Mouse (Mus musculus): ENCODE measurements at regions not wholly inside any gene's neighbourhood (a gene's known extent, or its start where the extent isn't known, plus 50 kb on each side); places are given as distances from the start of the nearest gene placed in this dataset.

DNA sequence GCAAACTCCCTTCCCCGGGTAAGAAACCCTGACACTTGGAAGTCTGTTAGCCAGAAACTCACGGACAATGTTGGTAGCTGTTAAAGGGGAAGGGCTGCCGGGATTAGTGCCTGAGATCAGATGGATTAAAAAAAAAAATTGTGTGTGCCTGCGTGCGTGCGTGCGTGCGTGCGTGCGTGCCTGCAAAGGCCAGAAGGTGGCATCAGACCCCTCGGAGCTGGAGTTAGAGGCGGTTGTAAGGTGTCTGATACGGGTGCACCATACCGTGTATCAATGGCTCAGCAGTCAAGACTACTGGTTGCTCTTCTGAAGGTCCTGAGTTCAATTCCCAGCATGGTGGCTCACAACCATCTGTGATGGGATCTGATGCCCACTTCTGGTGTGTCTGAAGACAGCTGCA is 59.0 kb upstream of the Ccdc167 start:
- DNase-seq (ENCODE audit: low spot score in 2 of 2), result no peak

DNA sequence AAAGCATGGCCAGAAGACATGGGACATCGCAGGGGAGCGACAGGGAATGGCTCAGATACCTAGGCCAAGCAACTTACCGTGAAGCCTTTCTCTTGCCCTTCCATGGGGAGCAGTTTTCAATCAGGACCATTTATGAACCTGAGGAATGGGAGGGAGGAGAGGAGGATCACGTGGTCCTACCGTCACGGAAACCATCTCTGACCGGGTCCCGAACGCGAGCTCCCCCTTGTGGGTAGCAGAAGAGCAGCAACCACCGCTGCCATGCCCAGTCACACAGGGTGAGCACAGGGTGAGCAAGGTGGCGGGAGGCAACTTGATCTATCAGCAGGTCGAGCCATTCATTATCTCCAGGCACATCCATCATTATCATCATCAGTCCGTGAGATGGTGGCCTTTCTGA is 56.5 kb upstream of the Ccdc167 start:
- peak in 1 of 2 experiments; percentile 42 for DNase-seq (ENCODE audit: low spot score in 2 of 2)

DNA sequence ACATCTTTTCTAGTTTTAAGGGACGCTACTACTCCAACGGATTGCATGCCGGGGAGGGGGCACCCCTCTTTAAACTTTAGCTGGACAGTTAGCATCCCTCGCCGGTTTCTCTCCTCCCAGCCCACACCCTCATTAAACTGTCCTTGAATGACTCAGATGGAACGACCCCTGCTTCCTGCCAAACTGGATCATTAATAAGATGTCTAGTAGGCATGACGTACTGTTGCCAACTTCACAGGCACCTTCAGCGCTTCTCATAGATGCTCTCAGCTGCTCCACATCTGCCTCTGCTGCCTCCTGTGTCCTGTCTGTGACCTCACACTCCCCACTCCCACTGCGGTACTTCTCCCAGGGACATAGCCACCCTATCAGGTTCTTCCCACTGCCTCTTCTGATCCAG is 54.1 kb upstream of the Ccdc167 start:
- no peak for DNase-seq (ENCODE audit: low spot score in 2 of 2)

DNA sequence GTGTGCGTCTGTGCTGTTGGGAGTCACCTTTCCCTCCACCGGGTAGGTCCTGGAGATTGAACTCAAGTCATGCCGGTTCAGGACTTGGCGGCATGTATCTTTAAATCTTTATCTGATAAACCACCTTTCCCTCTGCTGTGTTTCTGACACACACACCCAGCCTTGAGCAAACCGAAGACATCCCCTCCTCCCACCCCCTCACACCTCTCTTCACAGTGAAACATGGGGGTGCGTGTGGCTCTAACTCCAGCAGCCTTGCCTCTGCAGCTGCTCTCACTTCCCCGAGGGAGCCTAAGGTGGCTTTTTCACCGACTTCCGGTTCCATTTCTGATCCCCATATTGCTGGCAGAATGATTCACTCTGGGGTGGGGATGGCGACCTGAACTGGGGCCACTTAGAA is 52.8 kb upstream of the Ccdc167 start:
- DNase-seq (ENCODE audit: low spot score in 2 of 2), result no peak

DNA sequence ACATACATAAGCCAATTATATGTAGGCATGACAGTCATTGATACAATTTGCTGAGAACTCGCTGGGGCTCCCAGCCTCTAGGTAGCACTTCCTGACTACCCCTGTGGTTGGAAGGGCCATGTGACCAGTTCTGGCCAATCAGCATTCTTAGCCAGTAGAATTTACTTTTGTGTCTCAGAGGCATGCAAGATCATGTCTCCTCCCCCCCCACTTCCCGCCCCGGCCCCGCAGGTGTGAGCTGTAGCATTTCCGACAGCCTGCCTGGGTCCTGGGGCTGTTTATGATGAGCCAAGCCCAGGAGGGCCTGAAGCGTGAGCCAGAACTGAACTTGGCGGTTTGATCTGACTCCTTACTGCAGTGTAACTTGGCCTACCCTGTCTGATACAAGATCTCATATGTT is 52.3 kb upstream of the Ccdc167 start:
- DNase-seq (ENCODE audit: low spot score in 2 of 2), result no peak

DNA sequence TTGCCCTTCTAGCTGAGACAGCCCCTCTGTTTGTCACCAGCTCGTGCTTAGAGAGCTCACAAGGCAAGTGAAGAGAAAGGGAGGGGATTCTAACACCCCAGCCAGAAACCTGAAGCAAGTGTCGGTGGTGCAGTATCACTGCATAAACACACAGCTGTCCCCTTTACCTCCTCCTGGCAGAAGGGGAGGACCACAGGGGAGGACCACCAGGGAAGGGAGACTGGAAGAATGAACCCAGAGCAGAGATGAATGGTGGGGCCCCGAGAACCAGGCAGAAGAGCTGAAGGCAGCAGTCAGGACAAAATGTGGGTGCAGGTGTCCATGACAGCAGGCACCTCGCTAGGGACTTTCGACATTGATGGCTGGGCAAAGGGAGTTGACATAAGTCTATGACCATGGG is 51.8 kb upstream of the Ccdc167 start:
- DNase-seq (ENCODE audit: low spot score in 2 of 2), result no peak

All from urinary bladder, postnatal 4 days (tissue).